Mouse (Mus musculus): Measurements from ENCODE around the gene Atxn1. TPM values are rescaled to one million over a fixed set of nuclear protein-coding genes. Genes with fewer than 3 reads are reported as not detected.

The Atxn1 gene
- total and polyA plus RNA-seq, 3 experiments, result 8.0 to 13.1 (median 9.7) TPM

DNA sequence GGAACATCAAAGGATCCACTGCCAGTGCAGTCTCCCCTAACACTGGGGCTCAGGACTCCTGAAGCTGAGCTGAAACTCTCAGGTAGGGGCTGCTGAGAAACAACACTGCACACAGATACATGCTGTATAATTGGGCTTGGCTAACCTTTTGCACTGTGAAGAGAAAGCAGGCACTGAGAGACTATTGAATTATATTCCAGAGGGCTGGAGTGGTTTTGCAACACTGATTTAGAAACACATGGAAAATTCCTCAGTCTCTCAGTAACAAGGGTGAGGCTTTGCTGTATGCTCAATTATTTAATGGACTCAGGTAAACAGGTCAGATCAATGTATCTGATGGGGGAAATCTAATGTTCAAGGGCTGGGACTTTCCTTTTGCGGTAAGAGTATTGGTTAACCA lies 307.6 kb downstream of the Atxn1 start:
- Histone ChIP-seq H3K4me1 (ENCODE audit: control insufficient read depth in 1 of 2, insufficient read depth in 2 of 2) (peaks cover 13 to 70% of the 10 kb centered on the region in 2 experiments), H3K4me3 (replicated peaks in 1 of 3; ENCODE audit: low read depth in 2 of 3, low read length in 2 of 3, poor library complexity in 1 of 3) (no peak overlapping the region), H3K27ac (ENCODE audit: insufficient read depth, low read depth) (no peak overlapping the region), H3K79me2 (replicated peaks; ENCODE audit: control insufficient read depth, extremely low read depth, insufficient read depth, poor library complexity, severe bottlenecking) (peaks cover 3% of the 10 kb centered on the region), H3K27me3 (replicated peaks) (no peaks in the 10 kb centered on the region), H3K4me2 (ENCODE audit: insufficient read depth, low read depth, poor library complexity, severe bottlenecking) (no peak overlapping the region), H3K9me3 (replicated peaks; ENCODE audit: low read length) (peaks cover 9% of the 10 kb centered on the region), H3K9ac (ENCODE audit: insufficient read depth, low read depth) (no peak overlapping the region), H3K36me3 (replicated peaks in 1 of 2; ENCODE audit: control insufficient read depth in 1 of 2, insufficient read depth in 1 of 2, low read length in 1 of 2) (peaks cover 20 to 68% of the 10 kb centered on the region in 2 experiments)
- dilution Hi-C loops (cut with MboI; ENCODE audit: extremely low pct_ligation_motif_present, extremely low pct_unique_long_range_greater_than_20kb, low sequenced_read_pairs), result no loop called here
- in situ Hi-C loops (cut with MboI; ENCODE audit: low pct_ligation_motif_present, low pct_unique_long_range_greater_than_20kb, low sequenced_read_pairs), result no loop called here
- DNase-seq (ENCODE audit: extremely low read depth), result no peak
- no peak for TF ChIP-seq EP300 (IDR thresholded peaks at IDR 0.05; ENCODE audit: low read length)
- no peak for TF ChIP-seq ETS1 (conservative IDR thresholded peaks at IDR 0.05; ENCODE audit: low read depth, low read length)
- TF ChIP-seq RAD21 (IDR thresholded peaks at IDR 0.05; ENCODE audit: low read depth, low read length), result no peak
- TF ChIP-seq ELF1 (IDR thresholded peaks at IDR 0.05; ENCODE audit: low read depth, low read length), result no peak
- no peak for TF ChIP-seq NRF1 (IDR thresholded peaks at IDR 0.05; ENCODE audit: low read depth, low read length)
- no peak for TF ChIP-seq MAZ (IDR thresholded peaks at IDR 0.05; ENCODE audit: low read depth, low read length)

DNA sequence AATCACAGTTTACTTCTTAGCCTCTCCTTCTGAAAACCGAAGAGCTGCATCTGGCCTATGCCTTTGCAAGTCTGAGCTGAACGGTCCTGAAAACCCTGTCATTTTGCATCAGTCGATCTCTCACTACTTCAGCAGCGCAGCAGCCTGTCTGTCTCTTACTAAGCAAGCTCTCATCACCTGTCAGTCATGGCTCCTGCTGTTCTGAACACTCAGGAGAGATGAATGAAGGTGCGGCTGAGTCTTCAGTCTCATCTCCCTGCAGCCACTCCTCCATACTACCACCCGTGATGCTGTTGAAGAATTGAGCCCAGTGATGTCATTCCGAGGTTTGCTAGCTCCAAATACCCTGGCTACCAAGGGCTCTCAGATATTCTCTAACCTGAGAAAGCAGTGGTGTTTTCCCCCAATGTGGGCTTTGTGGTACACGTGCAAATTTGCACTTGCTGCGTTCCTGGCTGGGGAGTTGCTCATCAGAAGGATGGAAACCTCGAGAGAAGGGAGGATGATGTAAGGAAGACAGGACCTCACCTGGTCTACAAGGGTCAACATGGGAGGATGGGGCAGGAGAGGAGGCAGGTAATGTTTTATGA lies 313.1 kb downstream of the Atxn1 start:
- dilution Hi-C loops (cut with MboI; ENCODE audit: extremely low pct_ligation_motif_present, extremely low pct_unique_long_range_greater_than_20kb, low sequenced_read_pairs), result no loop called here

DNA sequence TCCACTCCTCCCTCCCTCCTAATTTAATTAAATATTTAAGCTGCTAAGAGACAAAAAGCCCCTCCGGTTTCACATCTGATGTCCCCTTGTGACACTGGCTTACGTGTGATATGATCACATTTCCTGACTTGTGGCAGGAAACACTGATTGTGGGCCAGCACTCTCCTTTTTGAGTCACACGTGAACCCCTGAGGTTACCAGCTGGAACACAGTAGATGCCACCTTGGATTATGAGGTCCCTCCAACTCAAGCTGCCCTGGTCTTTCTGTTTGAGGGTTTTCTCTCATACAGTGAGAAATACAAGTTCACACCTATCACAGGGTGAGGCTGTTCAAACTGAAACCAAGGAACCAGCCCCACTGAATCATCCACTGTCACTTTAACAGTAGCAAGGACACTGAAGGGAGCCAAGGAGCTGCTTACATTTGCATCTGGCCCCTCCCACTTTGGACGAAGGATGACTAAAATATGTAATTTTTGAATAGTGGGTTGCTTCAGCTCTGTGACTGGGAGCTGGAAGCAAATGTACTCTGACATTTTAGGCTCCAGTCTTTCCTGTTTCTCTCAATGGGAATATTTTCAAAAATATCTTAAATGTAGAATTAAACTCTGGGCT lies 315.5 kb downstream of the Atxn1 start:
- H3K9me3 ChIP-seq (replicated peaks; ENCODE audit: low read length), result peaks cover 13% of the 10 kb centered on the region
- H3K27me3 ChIP-seq (replicated peaks), result no peaks in the 10 kb centered on the region
- no peaks in the 10 kb centered on the region for H3K79me2 ChIP-seq (replicated peaks; ENCODE audit: control insufficient read depth, extremely low read depth, insufficient read depth, poor library complexity, severe bottlenecking)
- peak overlapping the region; percentile 52 for H3K27ac ChIP-seq (ENCODE audit: insufficient read depth, low read depth)
- dilution Hi-C loops (cut with MboI; ENCODE audit: extremely low pct_ligation_motif_present, extremely low pct_unique_long_range_greater_than_20kb, low sequenced_read_pairs) (no loop called here), in situ Hi-C loops (cut with MboI; ENCODE audit: low pct_ligation_motif_present, low pct_unique_long_range_greater_than_20kb, low sequenced_read_pairs) (no loop called here)
- peak; percentile 91 for DNase-seq (ENCODE audit: extremely low read depth)
- H3K4me3 ChIP-seq (replicated peaks in 1 of 3; ENCODE audit: low read depth in 2 of 3, low read length in 2 of 3, poor library complexity in 1 of 3), result peak overlapping the region in 1 of 3 experiments; percentile 19
- H3K36me3 ChIP-seq (replicated peaks in 1 of 2; ENCODE audit: control insufficient read depth in 1 of 2, insufficient read depth in 1 of 2, low read length in 1 of 2), result peaks cover 11 to 49% of the 10 kb centered on the region in 2 experiments
- H3K4me2 ChIP-seq (ENCODE audit: insufficient read depth, low read depth, poor library complexity, severe bottlenecking), result no peak overlapping the region
- no peak overlapping the region for H3K9ac ChIP-seq (ENCODE audit: insufficient read depth, low read depth)
- peaks cover 13 to 78% of the 10 kb centered on the region in 2 experiments for H3K4me1 ChIP-seq (ENCODE audit: control insufficient read depth in 1 of 2, insufficient read depth in 2 of 2)
- TF ChIP-seq CTCF (conservative IDR thresholded peaks at IDR 0.05 in 1 of 2, IDR thresholded peaks at IDR 0.05 in 1 of 2; ENCODE audit: low read depth in 2 of 2, low read length in 2 of 2), result no peak
- 0 out of 2 replicates have a peak, but pooled peaks have one; percentile 39 for TF ChIP-seq SIN3A (IDR thresholded peaks at IDR 0.05; ENCODE audit: low read length)
- TF ChIP-seq JUND (conservative IDR thresholded peaks at IDR 0.05; ENCODE audit: low read depth, low read length), result no peak; the same call in 1 of the 2 replicates
- peak; percentile 98 for TF ChIP-seq ETS1 (conservative IDR thresholded peaks at IDR 0.05; ENCODE audit: low read depth, low read length)
- no peak for TF ChIP-seq PAX5 (IDR thresholded peaks at IDR 0.05; ENCODE audit: low read length)
- no peak for TF ChIP-seq MAZ (IDR thresholded peaks at IDR 0.05; ENCODE audit: low read depth, low read length)
- TF ChIP-seq ZMIZ1 (IDR thresholded peaks at IDR 0.05; ENCODE audit: low read depth, low read length), result no peak
- no peak for TF ChIP-seq SMC3 (IDR thresholded peaks at IDR 0.05; ENCODE audit: low read depth, low read length)
- no peak for TF ChIP-seq RCOR1 (conservative IDR thresholded peaks at IDR 0.05; ENCODE audit: low read depth, low read length)
- TF ChIP-seq MAFK (IDR thresholded peaks at IDR 0.05; ENCODE audit: insufficient replicate concordance, low read length), result no peak
- peak; percentile 98 for TF ChIP-seq BHLHE40 (IDR thresholded peaks at IDR 0.05; ENCODE audit: low read depth, low read length)
- TF ChIP-seq ZC3H11A (IDR thresholded peaks at IDR 0.05; ENCODE audit: low read depth, low read length), result no peak
- TF ChIP-seq RAD21 (IDR thresholded peaks at IDR 0.05; ENCODE audit: low read depth, low read length), result no peak
- TF ChIP-seq E2F4 (IDR thresholded peaks at IDR 0.05; ENCODE audit: insufficient replicate concordance, low read depth, low read length), result no peak
- no peak for TF ChIP-seq USF1 (IDR thresholded peaks at IDR 0.05; ENCODE audit: low read depth, low read length)
- no peak for TF ChIP-seq ZNF384 (IDR thresholded peaks at IDR 0.05; ENCODE audit: low read depth, low read length)
- TF ChIP-seq TCF12 (IDR thresholded peaks at IDR 0.05; ENCODE audit: low read depth, low read length), result peak; percentile 43; the same call in 1 of the 2 replicates

More for the DNA sequence above, 313.1 kb downstream of the Atxn1 start:
- peak; percentile 69 for DNase-seq (ENCODE audit: extremely low read depth)
- Histone ChIP-seq H3K9me3 (replicated peaks; ENCODE audit: low read length) (peaks cover 13% of the 10 kb centered on the region), H3K4me1 (ENCODE audit: control insufficient read depth in 1 of 2, insufficient read depth in 2 of 2) (peaks cover 13 to 64% of the 10 kb centered on the region in 2 experiments), H3K36me3 (replicated peaks in 1 of 2; ENCODE audit: control insufficient read depth in 1 of 2, insufficient read depth in 1 of 2, low read length in 1 of 2) (peaks cover 19 to 59% of the 10 kb centered on the region in 2 experiments), H3K9ac (ENCODE audit: insufficient read depth, low read depth) (no peak overlapping the region), H3K27me3 (replicated peaks) (no peaks in the 10 kb centered on the region), H3K79me2 (replicated peaks; ENCODE audit: control insufficient read depth, extremely low read depth, insufficient read depth, poor library complexity, severe bottlenecking) (no peaks in the 10 kb centered on the region), H3K27ac (ENCODE audit: insufficient read depth, low read depth) (0 out of 2 replicates have a peak overlapping the region, but pooled peaks have one; percentile 4), H3K4me2 (ENCODE audit: insufficient read depth, low read depth, poor library complexity, severe bottlenecking) (no peak overlapping the region), H3K4me3 (replicated peaks in 1 of 3; ENCODE audit: low read depth in 2 of 3, low read length in 2 of 3, poor library complexity in 1 of 3) (no peak overlapping the region)
- in situ Hi-C loops (cut with MboI; ENCODE audit: low pct_ligation_motif_present, low pct_unique_long_range_greater_than_20kb, low sequenced_read_pairs), result no loop called here
- peak; percentile 93 for TF ChIP-seq BHLHE40 (IDR thresholded peaks at IDR 0.05; ENCODE audit: low read depth, low read length)
- TF ChIP-seq MXI1 (IDR thresholded peaks at IDR 0.05; ENCODE audit: low read depth, low read length), result peak; percentile 65; the same call in 1 of the 2 replicates
- TF ChIP-seq MEF2A (IDR thresholded peaks at IDR 0.05; ENCODE audit: borderline replicate concordance, low read depth, low read length), result 0 out of 2 replicates have a peak, but pooled peaks have one; percentile 37
- TF ChIP-seq ETS1 (conservative IDR thresholded peaks at IDR 0.05; ENCODE audit: low read depth, low read length), result peak; percentile 88
- TF ChIP-seq MAX (IDR thresholded peaks at IDR 0.05; ENCODE audit: low read length), result peak; percentile 57; the same call in 1 of the 2 replicates
- TF ChIP-seq IRF4 (IDR thresholded peaks at IDR 0.05; ENCODE audit: low read depth, low read length), result 0 out of 2 replicates have a peak, but pooled peaks have one; percentile 21
- no peak for TF ChIP-seq CTCF (conservative IDR thresholded peaks at IDR 0.05 in 1 of 2, IDR thresholded peaks at IDR 0.05 in 1 of 2; ENCODE audit: low read depth in 2 of 2, low read length in 2 of 2)
- no peak for TF ChIP-seq TBP (conservative IDR thresholded peaks at IDR 0.05; ENCODE audit: low read depth, low read length)
